Mouse (Mus musculus) G1E (cell line): ENCODE data around the gene 2810408A11Rik. TPM values are rescaled to one million over a fixed set of nuclear protein-coding genes. Genes with fewer than 3 reads are reported as not detected.

Experiments used
- ATAC-seq: 2 replicates; pipeline ENCODE4 v1.8.0; 2016; ENCODE audit warnings: mild to moderate bottlenecking; ENCODE audit not compliant: insufficient number of reproducible peaks, poor library complexity, low FRiP score, severe bottlenecking; ENCODE audit errors: extremely low read depth
- DNase-seq: peaks from one replicate; pipeline ENCODE4 v3.0.0; 2012; ENCODE audit warnings: low spot score
- H3K27me3 ChIP-seq: 2 replicates; pipeline ENCODE4 v1.6.1; 2012; ENCODE audit warnings: mild to moderate bottlenecking, low read length, inconsistent platforms; ENCODE audit not compliant: insufficient read depth
- H3K36me3 ChIP-seq: replicated peaks from 2 replicates; pipeline ENCODE3; 2012; ENCODE audit warnings: mild to moderate bottlenecking, inconsistent platforms
- H3K4me1 ChIP-seq: 2 replicates; pipeline ENCODE4 v1.6.1; 2012; ENCODE audit warnings: low read depth, low read length, inconsistent platforms, mixed read lengths; ENCODE audit not compliant: insufficient read depth
- H3K4me3 ChIP-seq: 2 replicates; pipeline ENCODE4 v1.5.1; 2012; ENCODE audit warnings: low read depth, mild to moderate bottlenecking, inconsistent platforms, low read length, moderate library complexity, mixed read lengths
- H3K9me3 ChIP-seq: replicated peaks from 2 replicates; pipeline ENCODE4 v1.6.1; 2012; ENCODE audit warnings: inconsistent platforms
- CTCF ChIP-seq: IDR thresholded peaks from 2 replicates; pipeline ENCODE4 v1.5.1; 2012; ENCODE audit warnings: low read depth, low read length, inconsistent platforms, mixed read lengths
- GATA1 ChIP-seq: IDR thresholded peaks from 2 replicates; pipeline ENCODE4 v1.6.1; 2012; ENCODE audit warnings: borderline replicate concordance, low read length, inconsistent platforms, mixed read lengths
- GATA2 ChIP-seq: IDR thresholded peaks from 2 replicates; pipeline ENCODE4 v1.6.1; 2012; ENCODE audit warnings: low read depth, low read length, inconsistent platforms, borderline replicate concordance
- POLR2AphosphoS5 ChIP-seq: IDR thresholded peaks from 2 replicates; pipeline ENCODE4 v1.6.1; 2012; ENCODE audit warnings: low read depth, low read length, inconsistent platforms; ENCODE audit not compliant: insufficient replicate concordance
- TAL1 ChIP-seq: conservative IDR thresholded peaks from 2 replicates; pipeline ENCODE4 v1.6.1; 2012; ENCODE audit warnings: low read depth, low read length, inconsistent platforms, mixed read lengths
- polyA plus RNA-seq: library from polyadenylated mRNA; stranded (reverse); fragments of >175 nt; gene quantifications from 2 replicates; pipeline ENCODE4 v1.2.3, GENCODE M21; 2012
- total RNA-seq, 2 experiments: library from RNA; stranded (forward) in 1 of 2; stranded (reverse) in 1 of 2; fragments of 200-1000 nt in 1 of 2; fragments of >200 nt in 1 of 2; fragmentation: Nextera tagmentation in 1 of 2; gene quantifications; 2 replicates each; pipeline ENCODE4 v1.2.3; 2014 to 2017

The 2810408A11Rik gene
- total and polyA plus RNA-seq, 3 experiments, result 1.2 to 6.6 (median 4.4) TPM

DNA sequence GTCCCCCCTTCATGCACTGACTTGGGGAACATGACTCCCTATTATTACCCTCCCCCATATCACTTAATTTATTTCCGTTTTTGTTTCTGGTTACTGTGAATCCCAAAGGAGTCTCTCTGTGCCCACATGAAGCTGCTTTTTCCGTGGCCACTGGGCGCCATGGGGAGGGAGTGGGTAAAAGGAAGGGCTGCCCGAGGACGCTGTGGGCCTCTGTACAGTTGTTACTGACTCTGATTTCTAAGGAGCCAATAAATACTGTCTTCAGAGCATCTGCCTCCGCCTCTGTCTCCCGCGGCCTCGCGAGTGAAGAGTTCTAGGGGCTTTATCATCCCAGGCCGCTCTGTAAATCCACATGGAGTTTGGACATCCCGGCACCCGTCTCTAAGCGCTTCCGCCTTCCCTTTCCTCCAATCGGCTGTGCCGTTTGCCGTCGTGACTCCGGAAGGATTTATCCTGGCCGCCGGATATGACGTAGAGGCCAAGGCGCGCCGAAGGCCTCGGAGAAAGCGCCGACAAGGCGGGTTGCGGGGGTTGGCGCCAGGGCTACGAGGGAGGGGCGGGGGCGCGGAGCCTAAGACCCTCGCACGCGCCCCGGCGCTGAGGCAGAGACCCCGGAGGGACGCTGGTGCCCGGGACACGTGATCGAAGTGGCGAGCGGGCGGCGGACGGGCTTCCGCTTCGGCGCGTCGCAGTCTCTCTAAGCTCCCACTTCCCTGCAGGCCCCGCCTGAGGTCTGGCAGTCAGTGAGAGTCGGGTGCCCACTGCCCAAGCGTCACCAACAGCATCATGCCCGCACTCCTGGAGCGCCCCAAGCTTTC is 13.0 kb upstream of the 2810408A11Rik start, which contains the start of gene Gps2:
Gps2 (plus strand) TSS at position 335 of the 818 bp plus-strand sequence.
- peak within 1 kb of the TSS; percentile 91 for H3K4me3 ChIP-seq
- H3K4me1 ChIP-seq, result peaks cover 75% of the 10 kb centered on the region
- peak; percentile 93 for DNase-seq
- TF ChIP-seq POLR2AphosphoS5, result no peak
- TF ChIP-seq GATA2, result no peak
- TF ChIP-seq CTCF, result no peak
- TF ChIP-seq GATA1, result no peak
- TF ChIP-seq TAL1, result no peak
- no peaks in the 10 kb centered on the region for H3K27me3 ChIP-seq
- peaks cover 96% of the 10 kb centered on the region for H3K36me3 ChIP-seq
- ATAC-seq, result peak; percentile 73
- no peaks in the 10 kb centered on the region for H3K9me3 ChIP-seq

DNA sequence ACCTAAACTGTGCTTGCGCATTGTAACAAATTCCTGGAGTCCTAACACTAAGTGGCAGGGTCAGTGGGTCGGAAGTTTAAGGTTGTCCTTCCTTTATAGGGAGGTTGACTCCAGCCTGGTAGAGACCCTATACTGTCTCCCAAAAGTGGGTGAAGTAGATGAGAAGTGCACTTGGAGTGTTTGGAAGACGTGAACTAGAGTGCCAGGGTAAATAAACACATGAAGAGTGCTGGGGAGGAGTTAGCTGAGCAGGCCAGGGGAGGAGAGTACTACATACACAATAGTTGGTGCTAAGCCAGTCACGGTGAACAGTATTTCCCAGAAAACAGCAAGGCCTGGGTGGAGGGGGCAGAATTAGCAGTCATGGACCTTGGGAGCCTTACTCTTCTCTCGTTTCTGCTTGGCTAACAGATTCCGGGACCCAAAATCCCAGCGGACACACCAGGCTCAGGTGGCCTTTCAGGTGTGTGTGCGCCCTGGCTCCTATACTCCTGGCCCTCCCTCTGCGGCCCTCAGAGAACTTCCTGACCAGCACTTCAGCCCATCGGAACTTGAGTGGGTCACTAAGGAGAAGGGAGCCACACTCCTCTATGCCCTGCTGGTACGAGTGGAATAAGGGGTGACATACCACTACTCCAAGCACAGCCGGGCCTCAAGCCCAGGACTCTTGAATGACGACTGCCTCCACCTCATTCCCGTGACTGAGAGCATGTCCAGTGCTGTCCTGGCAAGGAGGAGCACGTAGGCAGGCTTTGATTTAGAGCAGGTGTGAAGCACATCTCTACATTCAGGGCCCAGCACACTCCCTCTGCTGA is 12.1 kb upstream of the 2810408A11Rik start:
- TF ChIP-seq CTCF (no peak), POLR2AphosphoS5 (no peak), GATA2 (no peak), TAL1 (no peak), GATA1 (no peak)
- DNase-seq, result no peak

DNA sequence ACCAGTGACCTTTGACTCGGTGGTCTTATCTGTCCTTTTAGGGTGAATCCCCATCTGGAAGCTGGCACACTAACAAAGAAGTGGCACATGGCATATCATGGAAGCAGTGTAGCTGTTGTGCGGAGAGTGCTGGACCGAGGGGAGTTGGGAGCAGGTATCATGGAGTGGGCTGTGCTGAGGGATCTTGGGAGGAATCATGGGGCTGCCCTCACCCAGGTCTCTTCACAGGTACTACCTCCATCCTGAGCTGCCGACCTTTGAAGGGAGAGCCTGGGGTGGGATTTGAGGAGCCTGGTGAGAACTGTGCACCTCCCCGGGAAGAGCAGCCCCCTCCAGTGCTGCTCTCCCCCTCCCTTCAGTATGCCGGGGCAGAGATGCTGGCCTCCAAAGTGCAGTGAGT is 10.9 kb upstream of the 2810408A11Rik start:
- peaks cover 97% of the 10 kb centered on the region for H3K36me3 ChIP-seq
- DNase-seq (no peak), ATAC-seq (no peak)
- TF ChIP-seq CTCF, result no peak
- no peak for TF ChIP-seq POLR2AphosphoS5
- TF ChIP-seq GATA2, result no peak
- no peak for TF ChIP-seq GATA1
- no peak for TF ChIP-seq TAL1
- no peak overlapping the region for H3K4me3 ChIP-seq
- no peaks in the 10 kb centered on the region for H3K9me3 ChIP-seq
- H3K4me1 ChIP-seq, result peaks cover 56% of the 10 kb centered on the region
- no peaks in the 10 kb centered on the region for H3K27me3 ChIP-seq

More for the DNA sequence above, 12.1 kb upstream of the 2810408A11Rik start:
- H3K9me3 ChIP-seq, result no peaks in the 10 kb centered on the region
- peak overlapping the region; percentile 91 for H3K4me3 ChIP-seq
- peaks cover 68% of the 10 kb centered on the region for H3K4me1 ChIP-seq
- H3K36me3 ChIP-seq, result peaks cover 96% of the 10 kb centered on the region
- H3K27me3 ChIP-seq, result no peaks in the 10 kb centered on the region
- ATAC-seq, result no peak

DNA sequence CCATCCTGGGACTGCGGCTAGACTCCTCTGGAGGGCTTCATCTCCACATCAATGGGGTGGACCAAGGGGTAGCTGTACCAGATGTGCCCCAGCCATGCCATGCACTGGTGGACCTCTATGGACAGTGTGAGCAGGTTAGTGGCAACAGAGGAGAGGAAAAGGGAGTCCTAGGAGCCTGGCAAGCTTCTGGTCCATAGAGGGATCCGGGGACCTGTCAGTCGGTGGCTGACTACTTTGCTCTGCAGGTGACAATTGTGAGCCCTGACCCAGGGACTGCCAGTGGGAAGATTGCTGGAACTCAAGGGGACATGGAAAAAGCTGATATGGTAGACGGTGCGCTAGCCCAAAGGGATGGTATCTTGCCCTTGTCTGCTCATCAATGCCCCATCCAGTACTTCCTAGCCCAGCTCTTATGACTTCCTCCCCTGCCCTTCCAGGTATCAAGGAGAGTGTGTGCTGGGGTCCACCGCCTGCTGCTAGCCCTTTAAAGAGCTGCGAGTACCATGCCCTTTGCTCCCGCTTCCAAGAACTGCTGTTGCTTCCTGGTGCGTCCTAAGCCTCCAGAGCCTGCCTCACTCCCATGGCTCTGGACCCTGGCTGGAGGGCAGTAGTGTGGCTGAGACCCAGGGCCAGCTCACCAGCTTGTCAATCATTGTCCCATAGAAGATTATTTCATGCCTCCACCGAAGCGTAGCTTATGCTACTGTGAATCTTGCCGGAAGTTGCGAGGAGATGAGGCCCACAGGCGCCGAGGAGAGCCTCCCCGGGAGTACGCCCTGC is 10.2 kb upstream of the 2810408A11Rik start:
- Histone ChIP-seq H3K4me1 (peaks cover 53% of the 10 kb centered on the region), H3K4me3 (no peak overlapping the region), H3K36me3 (peaks cover 97% of the 10 kb centered on the region), H3K27me3 (no peaks in the 10 kb centered on the region), H3K9me3 (no peaks in the 10 kb centered on the region)
- no peak for DNase-seq
- no peak for ATAC-seq
- no peak for TF ChIP-seq GATA1
- TF ChIP-seq TAL1, result no peak
- TF ChIP-seq GATA2, result no peak
- no peak for TF ChIP-seq POLR2AphosphoS5
- no peak for TF ChIP-seq CTCF

DNA sequence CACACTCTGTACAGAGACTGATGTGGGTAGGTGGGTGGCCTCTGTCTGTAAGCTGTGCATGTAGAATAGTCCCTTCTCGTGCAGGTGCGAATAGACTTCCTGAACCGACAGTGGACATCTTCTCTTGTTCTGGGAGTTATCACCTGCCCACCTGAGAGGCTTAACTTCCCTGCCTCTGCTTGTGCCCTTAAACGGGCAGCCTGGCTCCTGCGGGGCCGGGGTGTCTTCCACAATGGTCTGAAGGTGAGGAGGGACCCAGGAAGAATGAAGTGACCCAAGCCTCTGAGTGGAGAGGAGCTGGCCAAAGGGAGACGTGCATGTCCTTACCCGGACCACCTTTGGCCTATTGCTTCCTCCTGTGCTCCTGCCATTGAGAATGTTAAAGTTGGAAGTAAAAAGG is 9.4 kb upstream of the 2810408A11Rik start:
- Histone ChIP-seq H3K4me1 (peaks cover 51% of the 10 kb centered on the region), H3K27me3 (no peaks in the 10 kb centered on the region), H3K4me3 (no peak overlapping the region), H3K36me3 (peaks cover 97% of the 10 kb centered on the region), H3K9me3 (no peaks in the 10 kb centered on the region)
- TF ChIP-seq GATA1 (no peak), GATA2 (no peak), TAL1 (no peak), CTCF (no peak), POLR2AphosphoS5 (no peak)
- ATAC-seq (no peak), DNase-seq (no peak)

DNA sequence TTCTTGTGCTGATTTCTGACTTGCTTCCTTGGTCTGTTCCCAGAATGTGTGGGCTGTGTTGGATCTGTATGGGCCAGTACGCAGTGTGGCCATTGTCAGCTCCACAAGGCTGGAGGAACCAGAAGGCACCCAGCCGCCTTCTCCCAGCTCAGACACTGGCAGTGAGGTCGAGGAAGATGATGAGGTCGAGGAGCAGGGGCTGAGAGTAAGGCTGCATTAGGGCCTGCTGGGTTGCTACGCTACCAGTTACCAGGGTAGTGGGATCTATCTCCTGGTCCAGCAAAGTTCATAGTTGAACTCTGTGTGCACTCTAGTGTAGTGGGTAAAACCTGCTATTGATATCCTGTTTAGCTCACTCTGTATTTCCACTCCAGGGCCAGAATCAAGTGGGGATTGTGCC is 8.4 kb upstream of the 2810408A11Rik start:
- DNase-seq (no peak), ATAC-seq (no peak)
- no peaks in the 10 kb centered on the region for H3K27me3 ChIP-seq
- TF ChIP-seq CTCF, result no peak
- TF ChIP-seq GATA1, result no peak
- no peak for TF ChIP-seq GATA2
- no peak for TF ChIP-seq POLR2AphosphoS5
- no peak for TF ChIP-seq TAL1
- no peaks in the 10 kb centered on the region for H3K9me3 ChIP-seq
- no peak overlapping the region for H3K4me3 ChIP-seq
- peaks cover 95% of the 10 kb centered on the region for H3K36me3 ChIP-seq
- H3K4me1 ChIP-seq, result peaks cover 46% of the 10 kb centered on the region
